Mouse (Mus musculus) stomach, postnatal 0 days (tissue): ENCODE results near the gene Pdia4. TPM values are rescaled to one million over a fixed set of nuclear protein-coding genes. Genes with fewer than 3 reads are reported as not detected.

Experiments
- ATAC-seq: fragments of 200-750 bp; cut with Nextera tagmentation; 2 replicates; pipeline ENCODE4 v1.8.0; 2017; ENCODE audit not compliant: low FRiP score, low TSS enrichment
- DNase-seq: peaks from one replicate; pipeline ENCODE4 v3.0.0-alpha.2; 2016; ENCODE audit warnings: low spot score
- H3K27ac ChIP-seq: fragments of 300-500 bp; sonication (generic); replicated peaks from 2 replicates; pipeline ENCODE4 v1.5.1; 2014; ENCODE audit warnings: mild to moderate bottlenecking, control low read depth
- H3K27me3 ChIP-seq: fragments of 300-500 bp; sonication (generic); 2 replicates; pipeline ENCODE4 v1.6.1; 2014; ENCODE audit warnings: low read length; ENCODE audit not compliant: control insufficient read depth, insufficient read depth
- H3K36me3 ChIP-seq: fragments of 300-500 bp; sonication (generic); 2 replicates; pipeline ENCODE4 v1.6.1; 2014; ENCODE audit warnings: low read length, mixed read lengths; ENCODE audit not compliant: control insufficient read depth, insufficient read depth
- H3K4me1 ChIP-seq: fragments of 300-500 bp; sonication (generic); replicated peaks from 2 replicates; pipeline ENCODE4 v1.6.1; 2014; ENCODE audit warnings: antibody characterized with exemption; ENCODE audit not compliant: control insufficient read depth, insufficient read depth
- H3K4me2 ChIP-seq: fragments of 300-500 bp; sonication (generic); replicated peaks from 2 replicates; pipeline ENCODE4 v1.6.1; 2014; ENCODE audit warnings: low read depth, mild to moderate bottlenecking, control low read depth, moderate library complexity
- H3K4me3 ChIP-seq: fragments of 300-500 bp; sonication (generic); 2 replicates; pipeline ENCODE4 v1.5.1; 2014; ENCODE audit warnings: low read depth, low read length, control low read depth
- H3K9ac ChIP-seq: fragments of 300-500 bp; sonication (generic); 2 replicates; pipeline ENCODE4 v1.6.1; 2014; ENCODE audit warnings: mild to moderate bottlenecking, low read length, control low read depth, mixed read lengths
- H3K9me3 ChIP-seq: fragments of 300-500 bp; sonication (generic); 2 replicates; pipeline ENCODE4 v1.6.1; 2016; ENCODE audit warnings: low read length; ENCODE audit not compliant: control insufficient read depth
- CTCF ChIP-seq: IDR thresholded peaks from 2 replicates; pipeline ENCODE4 v1.5.1; 2016; ENCODE audit warnings: antibody characterized with exemption, low read depth, mild to moderate bottlenecking, moderate library complexity
- EP300 ChIP-seq: optimal IDR thresholded peaks from 2 replicates; pipeline ENCODE3; 2016; ENCODE audit warnings: antibody characterized with exemption
- WGBS: fragments of 180-500 bp; shearing (Covaris S2); extraction: QIAGEN DNeasy Blood & Tissue Kit; methylation state at CpG from one replicate; pipeline ENCODE4 v1.1.7; 2014; 5-methylcytosine and 5-hydroxymethylcytosine counted together
- polyA plus RNA-seq: library from polyadenylated mRNA; unstranded; fragments of >200 nt; fragmentation: Nextera tagmentation; extraction: Ambion mirVana; gene quantifications from 2 replicates; pipeline ENCODE4 v1.2.1, GENCODE M21; 2015

Pdia4 gene
- polyA plus RNA-seq, 1 experiment from 2014 or later = 169 TPM

DNA sequence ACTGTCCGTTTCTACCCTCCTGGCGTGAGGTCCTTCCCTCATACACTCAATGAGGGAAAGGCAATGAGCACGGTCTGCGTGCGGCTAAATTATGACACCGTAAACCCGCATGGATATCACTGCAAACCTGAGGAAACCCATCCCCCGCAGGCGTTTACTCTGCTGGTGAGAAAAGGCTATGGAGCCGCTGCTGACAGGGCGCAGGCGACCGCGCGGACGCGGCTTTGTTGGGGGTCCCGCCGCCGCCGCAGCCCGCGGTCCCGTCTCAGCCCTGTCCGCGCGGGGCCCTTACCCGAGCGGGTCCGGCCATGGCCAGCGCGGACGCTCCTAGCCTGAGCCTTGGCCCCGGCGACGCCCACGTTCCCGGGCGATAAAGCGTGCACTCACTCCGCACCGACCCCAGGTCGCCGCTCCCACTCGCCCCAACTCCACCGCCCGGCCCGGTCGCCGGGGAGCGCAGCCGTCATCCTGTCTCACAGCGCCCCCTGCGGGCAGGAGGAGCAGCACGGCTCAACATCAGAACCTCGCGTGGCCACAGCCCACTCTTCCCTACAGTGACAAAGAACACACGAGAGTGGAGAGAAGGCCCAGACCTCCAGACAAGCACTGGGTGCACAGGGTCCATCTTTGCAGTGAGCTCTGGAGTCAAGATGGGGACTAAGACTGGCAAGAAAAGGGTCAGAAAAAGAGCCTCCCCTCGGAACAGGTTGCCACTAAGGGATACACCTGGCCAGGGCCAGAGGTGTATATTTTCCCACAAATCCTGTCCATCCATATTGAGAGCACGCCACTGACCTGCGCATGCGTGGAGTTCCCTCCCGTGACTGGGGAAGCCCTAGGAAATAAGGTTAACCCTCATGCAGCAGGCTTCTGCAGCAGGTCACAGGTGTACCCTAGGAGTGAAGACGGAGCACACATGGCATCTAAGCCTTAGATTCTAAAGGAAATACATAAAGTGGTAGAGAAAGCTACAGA, 17.2 kb upstream of the Pdia4 start, which contains the start of gene Zfp786:
Zfp786 (minus strand) TSS at position 764 of the 975 bp plus-strand sequence.
- Histone ChIP-seq H3K4me3 (peak within 1 kb of the TSS; percentile 90), H3K4me2 (peak within 1 kb of the TSS; percentile 67), H3K9me3 (no peaks in the 10 kb centered on the region), H3K27ac (peak within 1 kb of the TSS; percentile 79), H3K27me3 (no peaks in the 10 kb centered on the region), H3K4me1 (no peaks in the 10 kb centered on the region), H3K36me3 (no peaks in the 10 kb centered on the region), H3K9ac (peak within 1 kb of the TSS; percentile 85)
- TF ChIP-seq EP300 (no peak), CTCF (peak; percentile 99)
- peak; percentile 95 for DNase-seq
- ATAC-seq = peak; percentile 93
- WGBS = 2% methylated on average over 62 of the region's 64 CpGs

GRCm38 (mm10) chr6:47828950-47829349, 15.7 kb upstream of the Pdia4 start:
- Histone ChIP-seq H3K4me2 (no peak overlapping the region), H3K9me3 (no peaks in the 10 kb centered on the region), H3K4me1 (no peaks in the 10 kb centered on the region), H3K36me3 (no peaks in the 10 kb centered on the region), H3K9ac (no peak overlapping the region), H3K27ac (no peak overlapping the region), H3K4me3 (no peak overlapping the region), H3K27me3 (no peaks in the 10 kb centered on the region)
- ATAC-seq (no peak), DNase-seq (no peak)
- whole genome bisulfite sequencing = 9% methylated on average over 1 of the region's 1 CpGs
- TF ChIP-seq EP300 (no peak), CTCF (peak; percentile 82)

- Histone ChIP-seq H3K4me3 (no peak overlapping the region), H3K4me1 (no peaks in the 10 kb centered on the region), H3K27me3 (no peaks in the 10 kb centered on the region), H3K27ac (no peak overlapping the region), H3K36me3 (no peaks in the 10 kb centered on the region), H3K9me3 (no peaks in the 10 kb centered on the region), H3K9ac (no peak overlapping the region), H3K4me2 (no peak overlapping the region)
- TF ChIP-seq CTCF (peak; percentile 43), EP300 (no peak)
- WGBS = 83% methylated on average over 4 of the region's 4 CpGs
- ATAC-seq (no peak), DNase-seq (no peak)
These were observed 14.2 kb upstream of the Pdia4 start for GRCm38 (mm10) chr6:47827462-47827861.

GRCm38 (mm10) chr6:47824241-47824640, 11.0 kb upstream of the Pdia4 start:
- no peak for TF ChIP-seq CTCF
- no peak for TF ChIP-seq EP300

DNA sequence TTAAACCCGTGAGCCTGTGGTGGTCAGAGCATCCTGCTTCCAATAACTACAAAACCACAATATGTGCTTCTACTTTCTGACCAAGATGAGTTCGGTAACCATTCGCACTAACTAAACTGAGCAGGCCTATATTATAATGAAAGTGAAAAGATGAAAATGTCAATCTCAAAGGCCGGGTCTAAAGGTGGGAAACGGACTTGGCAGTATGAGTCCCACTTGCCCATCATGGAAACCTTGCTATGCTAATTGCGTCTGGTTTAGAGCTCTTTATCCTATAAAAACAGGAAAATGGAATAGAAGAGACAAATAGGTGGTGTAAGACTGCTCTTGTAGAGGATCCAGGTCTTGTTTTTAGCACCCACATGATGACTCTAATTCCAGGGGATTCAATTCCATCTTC, 8.5 kb upstream of the Pdia4 start:
- Histone ChIP-seq H3K9ac (no peak overlapping the region), H3K36me3 (no peaks in the 10 kb centered on the region), H3K27me3 (no peaks in the 10 kb centered on the region), H3K4me1 (no peaks in the 10 kb centered on the region), H3K4me2 (no peak overlapping the region), H3K4me3 (no peak overlapping the region), H3K9me3 (no peaks in the 10 kb centered on the region), H3K27ac (no peak overlapping the region)
- DNase-seq (no peak), ATAC-seq (no peak)
- no peak for TF ChIP-seq CTCF
- no peak for TF ChIP-seq EP300
- WGBS = 93% methylated on average over 6 of the region's 6 CpGs

More at GRCm38 (mm10) chr6:47824241-47824640, 11.0 kb upstream of the Pdia4 start:
- ATAC-seq (no peak), DNase-seq (no peak)
- no peak overlapping the region for H3K9ac ChIP-seq
- no peaks in the 10 kb centered on the region for H3K4me1 ChIP-seq
- 52% methylated on average over 2 of the region's 2 CpGs for WGBS
- H3K27ac ChIP-seq = no peak overlapping the region
- no peaks in the 10 kb centered on the region for H3K36me3 ChIP-seq
- no peaks in the 10 kb centered on the region for H3K27me3 ChIP-seq
- H3K9me3 ChIP-seq = no peaks in the 10 kb centered on the region
- H3K4me3 ChIP-seq = no peak overlapping the region
- H3K4me2 ChIP-seq = no peak overlapping the region

GRCm38 (mm10) chr6:47821236-47821635, 8.0 kb upstream of the Pdia4 start:
- no peaks in the 10 kb centered on the region for H3K27me3 ChIP-seq
- H3K4me1 ChIP-seq = no peaks in the 10 kb centered on the region
- TF ChIP-seq CTCF (no peak), EP300 (no peak)
- no peak overlapping the region for H3K9ac ChIP-seq
- whole genome bisulfite sequencing = 80% methylated on average over 5 of the region's 5 CpGs
- H3K4me3 ChIP-seq = no peak overlapping the region
- no peaks in the 10 kb centered on the region for H3K36me3 ChIP-seq
- DNase-seq = no peak
- H3K9me3 ChIP-seq = no peaks in the 10 kb centered on the region
- no peak for ATAC-seq
- no peak overlapping the region for H3K27ac ChIP-seq
- H3K4me2 ChIP-seq = no peak overlapping the region
